Mouse (Mus musculus) heart, embryonic 10.5 days (tissue): ENCODE measurements around the gene F9. TPM values are rescaled to one million over a fixed set of nuclear protein-coding genes. Genes with fewer than 3 reads are reported as not detected.

Experiments
- polyA plus RNA-seq: library from polyadenylated mRNA; unstranded; fragments of >200 nt; fragmentation: Nextera tagmentation; extraction: Ambion mirVana; gene quantifications from 2 replicates; pipeline ENCODE4 v1.2.1, GENCODE M21; 2016

Gene F9
- polyA plus RNA-seq, 1 experiment from 2014 or later, result not detected

Other genes with a start within 250 kb of the F9 start
- 0.04 and 0.14 TPM in 2 replicates for gene Mcf2, start 179.6 kb downstream of the F9 start, polyA plus RNA-seq